Mouse (Mus musculus) lung, adult 2 months (tissue): ENCODE measurements around the gene Angptl6. TPM values are rescaled to one million over a fixed set of nuclear protein-coding genes. Genes with fewer than 3 reads are reported as not detected.

ENCODE experiments used
- DNase-seq: peaks from one replicate; pipeline ENCODE4 v3.0.0; 2022
- H3K4me1 ChIP-seq: fragments of 200-500 bp; 2 replicates; pipeline ENCODE4 v1.6.1; 2011; ENCODE audit warnings: low read length; ENCODE audit not compliant: control insufficient read depth, insufficient read depth
- H3K4me3 ChIP-seq: fragments of 200-500 bp; replicated peaks from 2 replicates; pipeline ENCODE3; 2011; ENCODE audit warnings: low read depth, mild to moderate bottlenecking, control low read depth, low read length; ENCODE audit errors: extremely low read depth
- CTCF ChIP-seq: fragments of 200-500 bp; IDR thresholded peaks from 2 replicates; pipeline ENCODE4 v1.5.1; 2011; ENCODE audit warnings: mild to moderate bottlenecking, low read length, control low read depth; ENCODE audit not compliant: insufficient read depth
- POLR2A ChIP-seq: fragments of 200-500 bp; IDR thresholded peaks from 2 replicates; pipeline ENCODE4 v1.6.1; 2011; ENCODE audit warnings: low read depth, mild to moderate bottlenecking, control low read depth, low read length, borderline replicate concordance; ENCODE audit errors: extremely low read depth
- WGBS: fragments of 180-500 bp; shearing (Covaris S2); methylation state at CpG from one replicate; pipeline ENCODE4 v1.1.7; 2018; 5-methylcytosine and 5-hydroxymethylcytosine counted together
- polyA plus RNA-seq: library from polyadenylated mRNA; depleted of rRNA; stranded (reverse); fragments of >200 nt; gene quantifications from 2 replicates; pipeline ENCODE4 v1.2.3, GENCODE M21; 2012

The Angptl6 gene
- polyA plus RNA-seq, 1 experiment, result 3.5 TPM

GRCm38 (mm10) chr9:20893590-20894343 is 14.2 kb upstream of the Angptl6 start:
- no peak for DNase-seq
- 79% methylated on average over 13 of the region's 13 CpGs for WGBS
- Histone ChIP-seq H3K4me1 (peaks cover 7% of the 10 kb centered on the region), H3K4me3 (no peak overlapping the region)
- TF ChIP-seq CTCF, result no peak
- no peak for TF ChIP-seq POLR2A

- no peak overlapping the region for H3K4me3 ChIP-seq
- 52% methylated on average over 5 of the region's 5 CpGs for WGBS
- no peak for DNase-seq
- H3K4me1 ChIP-seq, result peaks cover 7% of the 10 kb centered on the region
- TF ChIP-seq POLR2A (no peak), CTCF (no peak)
Observed at GRCm38 (mm10) chr9:20893069-20893468, 13.5 kb upstream of the Angptl6 start.

- WGBS, result 57% methylated on average over 5 of the region's 5 CpGs
- DNase-seq, result no peak
- H3K4me3 ChIP-seq, result no peak overlapping the region
- peaks cover 1% of the 10 kb centered on the region; the same call in 1 of the 2 replicates for H3K4me1 ChIP-seq
- TF ChIP-seq CTCF, result no peak
- TF ChIP-seq POLR2A, result no peak
Observed at GRCm38 (mm10) chr9:20892104-20892653, 12.7 kb upstream of the Angptl6 start.

GRCm38 (mm10) chr9:20891339-20892103 is 12.0 kb upstream of the Angptl6 start:
- 68% methylated on average over 26 of the region's 26 CpGs for WGBS
- H3K4me1 ChIP-seq, result no peaks in the 10 kb centered on the region; the same call in 1 of the 2 replicates
- H3K4me3 ChIP-seq, result no peak overlapping the region
- no peak for DNase-seq
- TF ChIP-seq POLR2A, result no peak
- no peak for TF ChIP-seq CTCF

GRCm38 (mm10) chr9:20890411-20890810 is 10.9 kb upstream of the Angptl6 start:
- WGBS, result 87% methylated on average over 5 of the region's 5 CpGs
- no peaks in the 10 kb centered on the region; the same call in 1 of the 2 replicates for H3K4me1 ChIP-seq
- DNase-seq, result no peak
- no peak for TF ChIP-seq CTCF
- no peak for TF ChIP-seq POLR2A
- H3K4me3 ChIP-seq, result no peak overlapping the region

GRCm38 (mm10) chr9:20889185-20890141 is 9.9 kb upstream of the Angptl6 start:
- Histone ChIP-seq H3K4me3 (no peak overlapping the region), H3K4me1 (no peaks in the 10 kb centered on the region; the same call in 1 of the 2 replicates)
- WGBS, result 78% methylated on average over 29 of the region's 29 CpGs
- no peak for TF ChIP-seq CTCF
- TF ChIP-seq POLR2A, result no peak
- no peak for DNase-seq

GRCm38 (mm10) chr9:20888386-20888765 is 8.8 kb upstream of the Angptl6 start:
- no peaks in the 10 kb centered on the region; the same call in 1 of the 2 replicates for H3K4me1 ChIP-seq
- H3K4me3 ChIP-seq, result peak overlapping the region; percentile 74
- no peak for TF ChIP-seq POLR2A
- TF ChIP-seq CTCF, result no peak
- WGBS, result 1% methylated on average over 30 of the region's 30 CpGs
- DNase-seq, result no peak

GRCm38 (mm10) chr9:20887704-20888385 is 8.3 kb upstream of the Angptl6 start, which contains the start of gene Ppan:
Gene Ppan, plus strand, starts transcription at chr9:20888175.
- DNase-seq, result peak; percentile 94
- Histone ChIP-seq H3K4me3 (peak within 1 kb of the TSS; percentile 74), H3K4me1 (no peaks in the 10 kb centered on the region; the same call in 1 of the 2 replicates)
- under 1% methylated on average over 43 of the region's 43 CpGs for WGBS
- peak; percentile 82 for TF ChIP-seq POLR2A
- no peak for TF ChIP-seq CTCF
